Mouse (Mus musculus) intestine, embryonic 14.5 days (tissue): ENCODE measurements around the gene Slc46a3. TPM values are rescaled to one million over a fixed set of nuclear protein-coding genes. Genes with fewer than 3 reads are reported as not detected.

Source experiments
- ATAC-seq: fragments of 200-750 bp; cut with Nextera tagmentation; replicated peaks from 2 replicates; pipeline ENCODE4 v1.8.0; 2017; ENCODE audit warnings: low read depth, moderate number of reproducible peaks, moderate TSS enrichment, moderate library complexity; ENCODE audit not compliant: low FRiP score, low TSS enrichment
- DNase-seq: peaks from one replicate; pipeline ENCODE4 v3.0.0-alpha.2; 2018; ENCODE audit warnings: low spot score
- H3K27ac ChIP-seq: fragments of 300-500 bp; sonication (generic); 2 replicates; pipeline ENCODE4 v1.5.1; 2014; ENCODE audit warnings: low read depth, mild to moderate bottlenecking, control low read depth
- H3K27me3 ChIP-seq: fragments of 300-500 bp; sonication (generic); replicated peaks from 2 replicates; pipeline ENCODE4 v1.6.1; 2014; ENCODE audit warnings: low read length, control low read depth; ENCODE audit not compliant: control insufficient read depth, insufficient read depth
- H3K36me3 ChIP-seq: fragments of 300-500 bp; sonication (generic); 2 replicates; pipeline ENCODE4 v1.6.1; 2014; ENCODE audit warnings: low read length, control low read depth; ENCODE audit not compliant: control insufficient read depth, insufficient read depth
- H3K4me1 ChIP-seq: fragments of 300-500 bp; sonication (generic); replicated peaks from 2 replicates; pipeline ENCODE4 v1.6.1; 2014; ENCODE audit warnings: low read length, control low read depth, mixed read lengths; ENCODE audit not compliant: control insufficient read depth, insufficient read depth
- H3K4me2 ChIP-seq: fragments of 300-500 bp; sonication (generic); 2 replicates; pipeline ENCODE4 v1.6.1; 2014; ENCODE audit warnings: low read length
- H3K4me3 ChIP-seq: fragments of 300-500 bp; sonication (generic); 2 replicates; pipeline ENCODE4 v1.5.1; 2014; ENCODE audit warnings: low read depth, low read length, control low read depth, mixed read lengths
- H3K9ac ChIP-seq: fragments of 300-500 bp; sonication (generic); 2 replicates; pipeline ENCODE4 v1.6.1; 2014; ENCODE audit warnings: mild to moderate bottlenecking, low read length
- H3K9me3 ChIP-seq: fragments of 300-500 bp; sonication (generic); 2 replicates; pipeline ENCODE4 v1.6.1; 2016; ENCODE audit warnings: low read length, control low read depth; ENCODE audit not compliant: control insufficient read depth
- WGBS: fragments of 180-500 bp; shearing (Covaris S2); extraction: QIAGEN DNeasy Blood & Tissue Kit; methylation state at CpG from one replicate; pipeline ENCODE4 v1.1.7; 2014; 5-methylcytosine and 5-hydroxymethylcytosine counted together
- polyA plus RNA-seq: library from polyadenylated mRNA; unstranded; fragments of >200 nt; fragmentation: Nextera tagmentation; extraction: Ambion mirVana; gene quantifications from 2 replicates; pipeline ENCODE4 v1.2.1, GENCODE M21; 2014

Gene Slc46a3
- polyA plus RNA-seq, result 2.9 and 3.4 TPM in 2 replicates

DNA sequence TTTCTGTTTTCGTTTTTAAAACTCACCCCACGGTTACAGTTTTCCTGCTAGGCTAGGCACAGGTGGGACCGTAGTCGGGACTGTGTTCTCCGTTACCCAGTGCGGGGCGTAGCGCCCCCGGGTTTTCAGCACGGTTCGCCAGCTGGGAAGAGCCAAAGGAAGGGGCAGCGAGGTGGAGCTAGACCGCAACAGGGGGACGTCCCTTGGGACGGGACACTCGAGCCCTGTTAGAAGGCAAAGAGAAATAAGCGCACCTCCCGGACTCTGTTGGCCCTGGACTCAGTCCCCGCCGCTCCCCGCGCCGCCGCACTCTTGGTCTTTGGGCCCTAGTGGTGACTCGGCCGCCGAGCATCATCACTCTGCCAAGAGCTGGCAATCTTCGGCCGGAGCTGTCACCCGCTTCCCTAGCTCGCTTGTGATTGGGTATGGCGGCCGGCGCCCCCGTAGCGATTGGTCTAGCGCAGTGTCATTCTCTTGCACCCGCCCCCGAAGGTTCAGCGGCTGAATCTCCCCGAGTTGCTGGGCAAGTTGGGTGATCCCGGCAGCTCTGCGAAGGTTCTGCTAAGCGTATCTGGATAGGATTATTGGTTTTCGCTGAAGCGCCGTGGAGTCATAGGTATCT, at the start of gene Slc46a3:
Gene Slc46a3 (minus strand): TSS at position 361 of the 622 bp plus-strand sequence.
- no peaks in the 10 kb centered on the region for H3K36me3 ChIP-seq
- no peaks in the 10 kb centered on the region for H3K9me3 ChIP-seq
- ATAC-seq (peak; percentile 97), DNase-seq (peak; percentile 100)
- peak within 1 kb of the TSS; percentile 62 for H3K4me3 ChIP-seq
- under 1% methylated on average over 47 of the region's 47 CpGs for WGBS
- peaks cover 15% of the 10 kb centered on the region for H3K4me1 ChIP-seq
- H3K9ac ChIP-seq, result peak within 1 kb of the TSS; percentile 48
- H3K27ac ChIP-seq, result no peak within 1 kb of the TSS
- peak within 1 kb of the TSS; percentile 97 for H3K4me2 ChIP-seq
- H3K27me3 ChIP-seq, result 0 out of 2 replicates have a peak, but pooled peaks cover 2% of the 10 kb centered on the region

DNA sequence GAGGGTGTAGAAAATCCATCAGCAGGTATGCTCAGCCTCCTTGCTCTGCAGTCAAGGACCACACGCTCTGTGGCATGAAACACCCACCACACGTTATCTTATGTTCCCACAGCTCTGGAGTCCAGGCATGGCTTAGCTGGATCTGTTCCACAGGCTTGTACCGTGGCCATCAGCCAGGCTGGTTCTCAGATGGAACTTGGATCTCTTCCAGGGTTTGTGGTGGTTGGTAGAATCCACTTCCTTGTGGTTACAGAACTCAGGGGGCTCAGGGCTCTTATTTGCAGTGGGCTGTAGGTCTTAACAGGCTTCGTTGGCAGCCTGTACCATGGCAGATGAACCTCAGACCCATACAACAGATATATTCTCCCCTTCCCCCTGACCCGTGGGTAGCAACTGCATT, 44.6 kb upstream of the Slc46a3 start:
- no peaks in the 10 kb centered on the region for H3K36me3 ChIP-seq
- no peaks in the 10 kb centered on the region for H3K4me1 ChIP-seq
- ATAC-seq (no peak), DNase-seq (no peak)
- no peak overlapping the region for H3K9ac ChIP-seq
- 0 out of 2 replicates have a peak, but pooled peaks cover 2% of the 10 kb centered on the region for H3K9me3 ChIP-seq
- no peak overlapping the region for H3K27ac ChIP-seq
- no peaks in the 10 kb centered on the region for H3K27me3 ChIP-seq
- H3K4me2 ChIP-seq, result no peak overlapping the region
- H3K4me3 ChIP-seq, result no peak overlapping the region
- WGBS, result 72% methylated on average over 5 of the region's 5 CpGs

DNA sequence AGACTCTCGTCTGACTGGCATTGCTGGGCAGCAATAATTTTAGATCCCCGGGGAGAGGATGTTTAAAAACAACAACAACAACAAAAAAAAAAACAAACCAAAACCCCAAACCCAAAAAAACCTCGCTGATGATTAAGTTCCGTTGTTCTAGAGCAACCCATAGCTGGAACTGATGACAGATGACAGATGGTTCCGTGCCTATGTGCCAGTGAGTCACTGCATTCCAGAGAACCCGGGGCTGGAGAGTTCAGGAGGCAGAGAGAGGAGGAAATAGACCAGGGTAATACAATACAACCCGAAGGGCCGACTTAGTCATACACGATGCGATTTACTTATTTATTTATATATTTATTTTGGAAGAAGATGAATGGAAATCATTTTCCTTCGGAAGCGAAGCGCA, 40.5 kb upstream of the Slc46a3 start:
- 86% methylated on average over 13 of the region's 13 CpGs for WGBS
- ATAC-seq (no peak), DNase-seq (no peak)
- H3K4me1 ChIP-seq, result no peaks in the 10 kb centered on the region
- no peak overlapping the region for H3K27ac ChIP-seq
- H3K27me3 ChIP-seq, result no peaks in the 10 kb centered on the region
- no peak overlapping the region for H3K4me3 ChIP-seq
- H3K36me3 ChIP-seq, result no peaks in the 10 kb centered on the region
- H3K4me2 ChIP-seq, result no peak overlapping the region
- no peaks in the 10 kb centered on the region for H3K9me3 ChIP-seq
- no peak overlapping the region for H3K9ac ChIP-seq

DNA sequence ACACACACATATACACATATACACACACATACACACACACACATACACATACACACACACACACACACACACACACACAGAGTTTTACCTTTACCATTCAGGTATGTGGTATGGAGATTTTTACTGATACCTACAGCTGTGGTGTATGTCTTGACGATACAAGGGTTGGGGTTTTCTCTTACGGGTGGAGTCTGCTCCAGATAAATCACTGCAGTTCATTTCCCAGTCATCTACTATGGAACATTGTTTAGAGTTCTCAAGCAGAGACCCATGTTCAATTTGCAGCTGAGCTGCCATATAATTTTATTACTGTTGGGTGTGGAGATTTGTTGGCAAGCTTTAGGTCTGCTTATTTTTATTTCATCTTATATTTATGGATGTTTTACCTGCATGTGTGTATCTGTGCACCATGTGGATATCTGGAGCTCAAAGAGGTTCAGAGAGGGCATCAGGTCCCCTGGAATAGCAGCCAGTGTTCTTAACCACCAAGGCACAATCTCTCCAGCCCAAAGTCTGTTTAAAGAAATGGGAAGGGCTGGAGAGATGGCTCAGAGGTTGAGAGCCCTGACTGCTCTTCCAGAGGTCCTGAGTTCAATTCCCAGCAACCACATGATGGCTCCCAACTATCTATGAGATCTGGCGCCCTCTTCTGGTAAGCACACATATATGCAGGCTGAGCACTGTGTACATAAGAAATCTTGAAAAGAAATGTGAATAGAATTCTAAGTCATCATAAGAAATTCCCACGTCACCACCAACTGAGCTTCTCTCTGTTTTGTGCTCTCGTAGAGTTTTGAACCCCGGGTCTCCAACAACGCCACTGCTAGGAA, 34.3 kb upstream of the Slc46a3 start:
- no peak overlapping the region for H3K4me3 ChIP-seq
- H3K4me1 ChIP-seq, result no peaks in the 10 kb centered on the region
- H3K27me3 ChIP-seq, result no peaks in the 10 kb centered on the region
- no peak overlapping the region for H3K9ac ChIP-seq
- no peak for DNase-seq
- no peak overlapping the region for H3K4me2 ChIP-seq
- no peaks in the 10 kb centered on the region for H3K9me3 ChIP-seq
- 78% methylated on average over 7 of the region's 7 CpGs for WGBS
- no peak for ATAC-seq
- H3K27ac ChIP-seq, result no peak overlapping the region
- H3K36me3 ChIP-seq, result no peaks in the 10 kb centered on the region

DNA sequence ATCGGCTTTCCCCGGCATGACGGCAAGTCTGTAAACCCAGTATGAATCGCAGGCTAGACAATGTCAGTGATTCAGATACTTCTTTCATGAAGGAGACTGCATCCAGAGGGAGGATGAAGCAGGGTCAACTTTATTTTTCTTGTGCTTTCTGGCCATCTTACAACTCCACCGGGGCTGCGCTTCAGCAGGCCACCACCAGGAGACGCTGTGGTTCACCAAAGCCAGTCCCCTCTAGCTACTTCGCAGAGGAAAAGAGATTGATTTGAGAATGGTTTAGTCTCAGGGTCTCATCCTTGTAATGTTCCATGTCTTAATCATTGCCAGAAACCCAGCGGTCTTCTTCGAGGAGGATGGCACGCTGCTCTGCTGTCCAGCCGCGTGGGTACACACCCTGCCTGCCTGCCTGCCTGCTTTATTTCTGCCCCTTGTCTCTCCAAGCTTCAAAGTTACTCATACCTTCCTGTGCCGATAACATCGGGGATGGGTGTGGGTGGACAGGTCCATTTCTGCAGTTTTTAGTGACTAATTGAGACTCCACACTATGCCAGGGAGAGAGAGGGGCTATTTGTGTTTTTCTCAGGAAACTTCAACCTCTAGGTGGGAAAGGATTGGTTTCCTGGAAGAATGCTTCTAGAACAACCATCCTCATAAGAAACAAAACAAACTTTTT, 31.5 kb upstream of the Slc46a3 start:
- no peak for ATAC-seq
- H3K4me1 ChIP-seq, result no peaks in the 10 kb centered on the region

DNA sequence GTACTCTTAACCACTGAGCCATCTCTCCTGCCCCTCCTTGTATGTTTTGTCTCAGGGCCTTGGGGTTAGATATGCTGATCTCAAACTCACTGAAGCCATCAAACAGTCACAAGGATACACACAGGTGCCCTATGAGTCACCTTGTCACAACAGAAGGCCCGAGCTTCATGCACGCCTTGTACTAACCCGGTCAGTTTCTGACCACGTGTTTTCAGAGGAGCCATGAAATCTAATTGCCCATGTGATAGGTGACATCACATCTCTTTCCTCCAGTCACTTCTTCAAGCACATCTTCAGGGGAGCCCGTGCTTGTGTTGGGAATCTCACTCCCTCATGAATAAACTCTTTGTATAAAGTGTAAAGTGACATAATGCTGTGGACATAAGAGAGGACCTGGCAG, 30.0 kb upstream of the Slc46a3 start:
- WGBS, result 74% methylated on average over 5 of the region's 5 CpGs

More for the DNA sequence above, 31.5 kb upstream of the Slc46a3 start:
- no peak overlapping the region for H3K4me2 ChIP-seq
- H3K27ac ChIP-seq, result no peak overlapping the region
- H3K4me3 ChIP-seq, result no peak overlapping the region
- WGBS, result 64% methylated on average over 15 of the region's 15 CpGs
- H3K36me3 ChIP-seq, result no peaks in the 10 kb centered on the region
- H3K9ac ChIP-seq, result no peak overlapping the region
- H3K27me3 ChIP-seq, result no peaks in the 10 kb centered on the region
- DNase-seq, result peak; percentile 72
- no peaks in the 10 kb centered on the region for H3K9me3 ChIP-seq

DNA sequence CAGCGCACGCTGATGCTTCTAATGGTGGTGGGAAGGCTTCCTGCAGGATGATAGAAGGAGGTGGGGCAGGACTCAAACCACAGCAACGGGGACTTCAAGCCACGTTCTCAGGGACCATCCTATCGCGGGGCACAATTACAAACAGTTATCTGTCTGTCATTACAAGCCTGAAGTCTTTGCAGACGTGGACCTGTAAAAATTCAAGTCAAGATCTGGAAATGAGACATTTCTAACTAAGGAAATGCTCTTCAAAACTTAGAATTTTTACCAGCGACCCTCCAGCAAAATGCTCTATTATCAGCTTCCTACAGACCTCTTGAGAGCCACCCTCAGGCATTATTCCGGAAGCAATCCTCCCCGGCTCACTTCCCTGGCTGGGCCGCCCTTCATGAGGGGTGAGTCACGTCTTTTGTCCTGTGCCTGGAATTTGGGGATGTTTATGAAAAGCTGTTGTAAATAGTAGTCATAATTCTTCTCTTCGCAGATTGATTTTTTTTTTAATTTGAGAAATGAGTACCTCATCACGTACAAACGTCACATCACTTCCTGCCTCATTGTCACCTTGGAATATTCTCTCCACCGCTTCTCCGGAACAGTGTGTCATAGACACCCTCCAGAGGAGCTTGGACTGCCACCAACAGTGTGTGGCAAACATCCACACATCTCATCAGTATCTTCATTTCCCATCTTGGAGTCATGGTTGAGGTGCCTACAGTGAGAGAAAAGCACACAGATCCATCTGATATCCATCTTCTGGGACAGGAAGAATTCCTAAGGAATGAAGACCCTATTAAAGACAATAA, 23.6 kb upstream of the Slc46a3 start:
- WGBS, result 71% methylated on average over 17 of the region's 17 CpGs
- Histone ChIP-seq H3K9me3 (no peaks in the 10 kb centered on the region), H3K9ac (no peak overlapping the region), H3K27me3 (no peaks in the 10 kb centered on the region), H3K27ac (no peak overlapping the region), H3K4me1 (peaks cover 3% of the 10 kb centered on the region; the same call in 1 of the 2 replicates), H3K4me2 (no peak overlapping the region), H3K4me3 (no peak overlapping the region), H3K36me3 (no peaks in the 10 kb centered on the region)
- ATAC-seq, result no peak
- DNase-seq, result no peak

More for the DNA sequence above, 30.0 kb upstream of the Slc46a3 start:
- Histone ChIP-seq H3K27ac (no peak overlapping the region), H3K9ac (no peak overlapping the region), H3K4me1 (no peaks in the 10 kb centered on the region), H3K36me3 (no peaks in the 10 kb centered on the region), H3K9me3 (no peaks in the 10 kb centered on the region), H3K4me3 (no peak overlapping the region), H3K4me2 (no peak overlapping the region), H3K27me3 (no peaks in the 10 kb centered on the region)
- DNase-seq (no peak), ATAC-seq (no peak)

DNA sequence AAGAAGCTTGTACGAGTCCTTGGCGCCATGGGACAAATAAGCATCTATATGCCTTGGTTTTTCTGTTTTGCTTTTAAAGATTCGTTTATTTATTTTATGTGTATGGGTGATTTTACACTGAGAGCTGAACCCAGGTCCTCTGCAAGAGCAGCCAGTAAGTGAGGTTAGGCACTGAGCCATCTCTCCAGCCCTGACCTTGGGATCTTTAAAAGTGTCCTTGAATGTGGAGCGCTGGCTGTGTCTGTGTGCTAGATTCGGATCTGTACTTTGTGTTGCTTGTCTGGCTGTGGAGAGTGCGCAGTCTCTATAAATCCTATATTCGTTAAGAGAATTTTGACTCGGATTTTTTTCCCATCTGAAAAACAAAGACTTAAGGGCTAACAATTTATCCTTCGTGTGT, 21.6 kb upstream of the Slc46a3 start:
- H3K36me3 ChIP-seq, result no peaks in the 10 kb centered on the region
- no peak overlapping the region for H3K4me3 ChIP-seq
- ATAC-seq, result no peak
- no peak overlapping the region for H3K9ac ChIP-seq
- WGBS, result 86% methylated on average over 9 of the region's 9 CpGs
- no peaks in the 10 kb centered on the region for H3K9me3 ChIP-seq
- no peak for DNase-seq
- H3K4me1 ChIP-seq, result peaks cover 3% of the 10 kb centered on the region; the same call in 1 of the 2 replicates
- H3K4me2 ChIP-seq, result no peak overlapping the region
- H3K27ac ChIP-seq, result no peak overlapping the region
- no peaks in the 10 kb centered on the region for H3K27me3 ChIP-seq
